Mouse (Mus musculus): ENCODE results near the gene Gtf2a1. TPM values are rescaled to one million over a fixed set of nuclear protein-coding genes. Genes with fewer than 3 reads are reported as not detected.
A peak's percentile ranks its signal among the peaks of the same experiment; 100 is the strongest.

The Gtf2a1 gene
- 27.3 and 28.1 TPM in 2 replicates for polyA plus RNA-seq (2015; fragmentation: Nextera tagmentation; extraction: Ambion mirVana)

DNA sequence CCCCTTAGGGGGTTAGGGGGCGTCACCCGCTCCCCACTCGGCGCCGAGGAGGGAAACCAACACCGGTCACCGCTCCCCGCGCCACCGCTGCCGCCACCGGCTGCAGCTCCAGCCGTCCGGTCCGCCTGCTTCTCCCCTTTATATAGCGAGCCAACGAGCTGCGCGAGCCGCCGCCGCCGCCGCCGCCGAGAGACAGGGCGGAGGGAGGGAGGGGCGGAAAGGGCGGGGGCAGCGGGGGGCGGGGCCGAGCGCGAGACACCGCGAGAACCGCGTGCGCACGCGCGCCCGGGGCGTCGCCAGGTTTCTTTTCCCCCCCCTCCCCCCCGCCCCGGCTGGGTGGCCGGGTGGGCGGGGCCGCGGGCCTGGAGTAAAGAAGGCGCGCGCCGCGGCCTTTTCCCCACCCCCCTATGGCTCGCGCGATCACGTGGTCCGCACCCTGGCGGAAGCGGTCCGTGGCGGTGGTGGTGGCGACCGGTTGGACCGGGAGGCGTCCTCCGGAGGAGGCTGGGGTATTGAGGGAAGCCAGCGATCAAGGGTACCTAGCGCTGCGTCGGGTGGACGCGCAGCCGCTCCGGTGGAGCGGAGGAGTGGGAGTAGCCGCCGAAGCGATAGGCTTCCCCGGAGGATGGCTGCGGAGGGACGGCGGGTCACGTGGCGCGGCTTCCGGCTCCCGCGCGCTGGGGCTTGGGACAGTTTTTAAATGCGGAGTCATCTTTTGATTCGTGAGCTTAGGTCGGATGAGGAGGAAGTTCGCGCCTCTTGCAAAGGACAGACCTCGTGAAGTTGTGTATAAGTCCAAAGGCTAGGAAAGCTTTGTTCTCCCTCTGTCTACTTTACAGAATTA is at the start of gene Gtf2a1:
Gene Gtf2a1 (minus strand): TSS at position 641 of the 844 bp plus-strand sequence.
- no peaks in the 10 kb centered on the region for H3K27me3 ChIP-seq (replicated peaks)
- peak within 1 kb of the TSS; percentile 100 for H3K9ac ChIP-seq
- WGBS, result under 1% methylated on average over 62 of the region's 99 CpGs
- H3K27ac ChIP-seq (replicated peaks), result peak within 1 kb of the TSS; percentile 100
- ATAC-seq (ENCODE audit: extremely low read depth, insufficient number of reproducible peaks, low FRiP score, low TSS enrichment), result peak; percentile 87
- H3K4me2 ChIP-seq, result peak within 1 kb of the TSS; percentile 82
- H3K36me3 ChIP-seq, result peaks cover 13% of the 10 kb centered on the region
- H3K4me3 ChIP-seq, result peak within 1 kb of the TSS; percentile 89
- no peaks in the 10 kb centered on the region for H3K9me3 ChIP-seq
- peaks cover 21% of the 10 kb centered on the region for H3K4me1 ChIP-seq

GRCm38 (mm10) chr12:91638351-91638750 is 48.1 kb upstream of the Gtf2a1 start:
- Histone ChIP-seq H3K9ac (no peak overlapping the region), H3K27ac (replicated peaks) (no peak overlapping the region), H3K36me3 (no peaks in the 10 kb centered on the region), H3K4me1 (peaks cover 13% of the 10 kb centered on the region), H3K4me3 (no peak overlapping the region), H3K27me3 (replicated peaks) (no peaks in the 10 kb centered on the region; the same call in 1 of the 2 replicates), H3K4me2 (no peak overlapping the region), H3K9me3 (no peaks in the 10 kb centered on the region)
- 78% methylated on average over 3 of the region's 3 CpGs for WGBS
- ATAC-seq (ENCODE audit: extremely low read depth, insufficient number of reproducible peaks, low FRiP score, low TSS enrichment), result no peak

GRCm38 (mm10) chr12:91637136-91637909 is 47.0 kb upstream of the Gtf2a1 start:
- H3K4me1 ChIP-seq, result peaks cover 13% of the 10 kb centered on the region
- ATAC-seq (ENCODE audit: extremely low read depth, insufficient number of reproducible peaks, low FRiP score, low TSS enrichment), result no peak
- H3K36me3 ChIP-seq, result no peaks in the 10 kb centered on the region
- H3K4me3 ChIP-seq, result no peak overlapping the region
- H3K27ac ChIP-seq (replicated peaks), result no peak overlapping the region
- 77% methylated on average over 12 of the region's 12 CpGs for WGBS
- no peak overlapping the region for H3K4me2 ChIP-seq
- H3K9me3 ChIP-seq, result peaks cover 2% of the 10 kb centered on the region; the same call in 1 of the 2 replicates
- H3K27me3 ChIP-seq (replicated peaks), result no peaks in the 10 kb centered on the region
- no peak overlapping the region for H3K9ac ChIP-seq

DNA sequence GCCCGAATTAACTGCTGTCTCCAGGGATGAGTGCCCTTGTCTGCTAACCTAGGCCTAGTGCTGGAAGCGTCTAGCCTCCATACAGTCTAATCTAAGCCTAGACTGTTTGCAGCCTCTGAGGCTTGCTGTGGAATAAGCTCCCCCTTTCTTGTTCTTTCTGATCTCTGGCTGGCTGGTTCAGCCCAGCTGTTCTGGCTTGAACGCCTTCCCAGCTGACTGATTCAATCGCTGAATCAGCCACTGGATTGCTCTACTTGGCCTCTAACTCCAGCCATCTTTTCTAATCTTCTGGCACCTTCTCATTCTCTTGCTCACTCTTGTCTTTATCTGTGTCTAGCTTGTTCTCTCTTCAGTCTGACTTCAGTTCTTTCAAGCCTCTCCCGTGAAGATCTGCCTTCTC is 36.2 kb upstream of the Gtf2a1 start:
- H3K4me3 ChIP-seq, result no peak overlapping the region
- H3K9me3 ChIP-seq, result no peaks in the 10 kb centered on the region
- no peak overlapping the region for H3K4me2 ChIP-seq
- no peak overlapping the region for H3K27ac ChIP-seq (replicated peaks)
- H3K4me1 ChIP-seq, result no peaks in the 10 kb centered on the region
- no peaks in the 10 kb centered on the region for H3K27me3 ChIP-seq (replicated peaks)
- no peak for ATAC-seq (ENCODE audit: extremely low read depth, insufficient number of reproducible peaks, low FRiP score, low TSS enrichment)
- H3K36me3 ChIP-seq, result no peaks in the 10 kb centered on the region
- no peak overlapping the region for H3K9ac ChIP-seq
- 63% methylated on average over 5 of the region's 5 CpGs for WGBS

GRCm38 (mm10) chr12:91625013-91625412 is 34.7 kb upstream of the Gtf2a1 start:
- 70% methylated on average over 1 of the region's 1 CpGs for WGBS
- H3K4me1 ChIP-seq, result no peaks in the 10 kb centered on the region
- no peak overlapping the region for H3K27ac ChIP-seq (replicated peaks)
- H3K36me3 ChIP-seq, result no peaks in the 10 kb centered on the region
- H3K4me2 ChIP-seq, result no peak overlapping the region
- no peak overlapping the region for H3K4me3 ChIP-seq
- no peaks in the 10 kb centered on the region for H3K27me3 ChIP-seq (replicated peaks)
- no peak overlapping the region for H3K9ac ChIP-seq
- H3K9me3 ChIP-seq, result no peaks in the 10 kb centered on the region
- no peak for ATAC-seq (ENCODE audit: extremely low read depth, insufficient number of reproducible peaks, low FRiP score, low TSS enrichment)

DNA sequence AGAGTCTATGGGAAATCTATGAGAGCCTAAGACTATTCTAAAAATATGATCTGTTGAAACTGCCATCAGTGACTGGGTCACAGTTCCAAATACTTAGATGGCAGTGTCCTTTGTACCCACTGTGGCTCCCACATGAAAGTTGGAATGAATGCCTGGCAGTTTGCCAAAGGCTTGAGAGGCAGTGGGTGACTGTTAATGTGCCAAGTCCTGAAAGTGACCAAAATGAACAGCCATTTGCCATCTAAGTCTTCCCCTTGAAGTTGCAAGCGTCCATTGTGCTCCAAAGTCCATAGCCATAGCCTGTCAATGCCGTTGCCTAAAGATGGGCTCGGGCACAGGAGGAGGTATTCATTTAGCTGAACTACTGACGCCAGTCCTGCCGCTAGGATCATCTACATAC is 19.1 kb upstream of the Gtf2a1 start:
- Histone ChIP-seq H3K27me3 (replicated peaks) (no peaks in the 10 kb centered on the region), H3K4me1 (0 out of 2 replicates have a peak, but pooled peaks cover 3% of the 10 kb centered on the region), H3K4me2 (no peak overlapping the region), H3K4me3 (no peak overlapping the region), H3K9ac (no peak overlapping the region), H3K27ac (replicated peaks) (no peak overlapping the region), H3K36me3 (no peaks in the 10 kb centered on the region), H3K9me3 (no peaks in the 10 kb centered on the region)
- ATAC-seq (ENCODE audit: extremely low read depth, insufficient number of reproducible peaks, low FRiP score, low TSS enrichment), result no peak
- WGBS, result 90% methylated on average over 5 of the region's 5 CpGs

DNA sequence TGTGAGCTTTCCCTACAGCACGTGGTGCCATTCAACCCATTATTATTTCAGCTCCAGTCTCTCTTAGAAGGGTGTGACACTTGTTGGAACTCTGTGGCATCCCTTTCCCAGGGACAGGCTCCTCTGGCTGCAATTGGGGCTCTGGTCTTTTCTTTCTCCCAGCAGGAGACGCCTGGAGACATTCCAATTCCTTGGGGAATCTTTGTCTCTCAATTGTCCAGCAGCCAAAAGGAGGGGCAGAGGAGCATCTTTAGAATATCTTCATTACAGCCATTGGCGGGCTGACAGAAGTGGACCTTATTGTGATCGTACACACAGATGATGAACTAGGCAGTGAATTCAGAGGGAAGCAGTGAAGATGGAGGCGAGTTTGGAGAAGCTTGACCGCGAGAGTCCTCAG is 17.4 kb upstream of the Gtf2a1 start:
- Histone ChIP-seq H3K36me3 (no peaks in the 10 kb centered on the region), H3K4me3 (no peak overlapping the region), H3K9me3 (no peaks in the 10 kb centered on the region), H3K27ac (replicated peaks) (no peak overlapping the region), H3K4me1 (0 out of 2 replicates have a peak, but pooled peaks cover 7% of the 10 kb centered on the region), H3K9ac (no peak overlapping the region), H3K4me2 (no peak overlapping the region), H3K27me3 (replicated peaks) (no peaks in the 10 kb centered on the region)
- ATAC-seq (ENCODE audit: extremely low read depth, insufficient number of reproducible peaks, low FRiP score, low TSS enrichment), result no peak
- WGBS, result 66% methylated on average over 7 of the region's 7 CpGs

- Histone ChIP-seq H3K27ac (replicated peaks) (no peak overlapping the region), H3K9me3 (no peaks in the 10 kb centered on the region), H3K4me2 (no peak overlapping the region), H3K4me1 (0 out of 2 replicates have a peak, but pooled peaks cover 7% of the 10 kb centered on the region), H3K9ac (no peak overlapping the region), H3K27me3 (replicated peaks) (no peaks in the 10 kb centered on the region), H3K4me3 (no peak overlapping the region), H3K36me3 (no peaks in the 10 kb centered on the region)
- WGBS, result 81% methylated on average over 13 of the region's 13 CpGs
- no peak for ATAC-seq (ENCODE audit: extremely low read depth, insufficient number of reproducible peaks, low FRiP score, low TSS enrichment)
Measured at GRCm38 (mm10) chr12:91606651-91607050, 16.4 kb upstream of the Gtf2a1 start.

DNA sequence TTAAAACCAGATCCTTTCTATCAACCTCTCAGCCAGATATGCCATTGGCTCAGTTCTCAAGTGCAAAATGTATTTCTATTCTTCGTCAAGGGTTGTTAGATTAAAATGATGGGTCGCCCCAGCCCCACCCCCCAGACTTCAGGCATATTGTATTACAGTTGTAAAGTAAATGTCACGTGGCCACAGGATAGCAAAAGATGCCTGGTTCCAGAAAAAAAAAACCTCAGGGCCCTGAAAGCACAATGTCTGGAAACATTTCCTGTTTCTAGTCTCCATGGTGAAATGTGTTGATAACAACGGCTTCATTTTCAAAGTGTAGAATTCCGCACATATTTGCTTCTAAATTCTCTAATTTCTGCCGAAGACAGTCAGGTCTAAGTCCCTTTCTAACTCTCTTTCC is 14.3 kb upstream of the Gtf2a1 start:
- WGBS, result 37% methylated on average over 6 of the region's 6 CpGs
- Histone ChIP-seq H3K27me3 (replicated peaks) (no peaks in the 10 kb centered on the region), H3K36me3 (no peaks in the 10 kb centered on the region), H3K4me2 (peak overlapping the region; percentile 34), H3K9me3 (no peaks in the 10 kb centered on the region), H3K4me1 (0 out of 2 replicates have a peak, but pooled peaks cover 7% of the 10 kb centered on the region), H3K27ac (replicated peaks) (no peak overlapping the region), H3K9ac (no peak overlapping the region), H3K4me3 (no peak overlapping the region)
- no peak for ATAC-seq (ENCODE audit: extremely low read depth, insufficient number of reproducible peaks, low FRiP score, low TSS enrichment)

- no peak overlapping the region for H3K4me3 ChIP-seq
- peaks cover 17% of the 10 kb centered on the region for H3K4me1 ChIP-seq
- H3K4me2 ChIP-seq, result no peak overlapping the region
- no peak overlapping the region for H3K9ac ChIP-seq
- no peaks in the 10 kb centered on the region for H3K36me3 ChIP-seq
- ATAC-seq (ENCODE audit: extremely low read depth, insufficient number of reproducible peaks, low FRiP score, low TSS enrichment), result no peak
- H3K27me3 ChIP-seq (replicated peaks), result no peaks in the 10 kb centered on the region
- H3K9me3 ChIP-seq, result no peaks in the 10 kb centered on the region
- no peak overlapping the region for H3K27ac ChIP-seq (replicated peaks)
- WGBS, result 88% methylated on average over 3 of the region's 3 CpGs
Measured at GRCm38 (mm10) chr12:91592128-91592527, 1.8 kb upstream of the Gtf2a1 start.

DNA sequence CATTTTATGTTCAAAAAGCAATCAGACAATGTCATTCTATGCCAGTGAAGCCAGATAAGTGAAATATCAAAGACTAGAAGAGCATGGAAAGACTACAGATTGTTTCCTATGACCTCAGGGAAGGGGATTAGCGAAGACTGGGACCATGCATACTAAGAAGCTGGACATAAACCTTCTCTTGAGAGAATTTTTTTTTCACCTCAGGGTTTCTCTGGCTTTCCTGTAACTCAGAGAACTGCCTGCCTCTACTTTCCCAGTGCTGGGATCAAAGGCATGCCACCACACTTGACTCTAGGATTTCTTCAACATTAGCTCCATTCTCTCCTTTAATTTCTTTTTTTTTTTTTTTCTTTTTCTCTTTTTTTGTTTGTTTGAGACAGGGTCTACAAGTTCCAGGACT is 904 bp upstream of the Gtf2a1 start:
- Histone ChIP-seq H3K27me3 (replicated peaks) (no peaks in the 10 kb centered on the region), H3K9ac (peak overlapping the region; percentile 90), H3K27ac (replicated peaks) (peak overlapping the region; percentile 97), H3K4me3 (peak overlapping the region; percentile 89), H3K36me3 (peaks cover 3% of the 10 kb centered on the region; the same call in 1 of the 2 replicates), H3K4me1 (peaks cover 21% of the 10 kb centered on the region), H3K9me3 (no peaks in the 10 kb centered on the region), H3K4me2 (peak overlapping the region; percentile 82)
- WGBS, result 89% methylated on average over 1 of the region's 1 CpGs
- no peak for ATAC-seq (ENCODE audit: extremely low read depth, insufficient number of reproducible peaks, low FRiP score, low TSS enrichment)
